Comparison of ENCODE assay signal across 16 mouse cellular contexts in genomic region chr16:24149441-24149840, GRCm38 (mm10).
DNase-seq lines count a peak whose midpoint lies in the region; TF ChIP-seq lines count a peak whose summit lies in the region.
"Had no signal": no experiment of that assay in that cellular context is flagged by ENCODE, and none has a peak within 500 bp of the region (broad histone marks: within the 10 kb centered on the region; RNA-seq: fewer than 3 reads in every experiment).

No protein-coding gene starts in this region.

- WGBS in cerebellum, adult 2 months, result 9% methylated on average over 4 of the region's 4 CpGs
- WGBS in embryonic facial prominence, embryonic 10.5 days, result 88% methylated on average over 4 of the region's 4 CpGs

- DNase-seq in urinary bladder, postnatal 14 days (ENCODE audit: low spot score), result peak; percentile 11
- DNase-seq in urinary bladder, postnatal 36 days (ENCODE audit: low spot score in 2 of 2), result no peak
- DNase-seq in cerebellum, adult 2 months, result peak; percentile 77 to 89
- DNase-seq in cerebellum, postnatal 36 days, result peak; percentile 54 to 83
- DNase-seq in embryonic facial prominence, embryonic 10.5 days (ENCODE audit: low spot score), result no peak
- no peak for DNase-seq in layer of hippocampus, postnatal 10 days (ENCODE audit: low spot score in 2 of 2)
- DNase-seq in Muller cell, postnatal 12 days (ENCODE audit: inconsistent ontology term), result no peak
- DNase-seq: kidney, adult 11 months; spleen, adult 18-20 months; thymus, postnatal 25 days had no signal

- H3K27me3 ChIP-seq in cerebellum, adult 2 months (ENCODE audit: control insufficient read depth, insufficient read depth, low read length), result no peaks in the 10 kb centered on the region
- H3K27me3 ChIP-seq in embryonic facial prominence, embryonic 10.5 days (replicated peaks; ENCODE audit: low read depth, poor library complexity, severe bottlenecking), result no peaks in the 10 kb centered on the region
- H3K27me3 ChIP-seq: forebrain, embryonic 13.5 days; limb, embryonic 15.5 days; liver, embryonic 15.5 days; midbrain, embryonic 12.5 days had no signal

- peak overlapping the region; percentile 70 for H3K27ac ChIP-seq in cerebellum, adult 2 months (ENCODE audit: insufficient read depth, low read length)
- H3K27ac ChIP-seq in embryonic facial prominence, embryonic 10.5 days (replicated peaks), result no peak overlapping the region
- H3K27ac ChIP-seq: forebrain, embryonic 13.5 days; hindbrain, embryonic 10.5 days; kidney, postnatal 0 days; limb, embryonic 15.5 days; liver, embryonic 15.5 days; midbrain, embryonic 12.5 days had no signal

- H3K4me3 ChIP-seq in cerebellum, adult 2 months (replicated peaks; ENCODE audit: insufficient read depth, low read depth, low read length), result no peak overlapping the region
- no peak overlapping the region for H3K4me3 ChIP-seq in embryonic facial prominence, embryonic 10.5 days
- H3K4me3 ChIP-seq: forebrain, embryonic 13.5 days; hindbrain, embryonic 10.5 days; limb, embryonic 15.5 days; liver, embryonic 15.5 days; midbrain, embryonic 12.5 days had no signal

- peaks cover 12% of the 10 kb centered on the region; the same call in 1 of the 2 replicates for H3K4me1 ChIP-seq in cerebellum, adult 2 months (ENCODE audit: control insufficient read depth, insufficient read depth, low read length)
- peaks cover 12% of the 10 kb centered on the region for H3K4me1 ChIP-seq in embryonic facial prominence, embryonic 10.5 days
- H3K4me1 ChIP-seq: forebrain, embryonic 13.5 days; hindbrain, embryonic 10.5 days; midbrain, embryonic 12.5 days had no signal

- TF ChIP-seq CTCF in cerebellum, adult 2 months (IDR thresholded peaks at IDR 0.05; ENCODE audit: borderline replicate concordance, insufficient read depth, low read depth, low read length), result no peak

- no peaks in the 10 kb centered on the region for H3K9me3 ChIP-seq in embryonic facial prominence, embryonic 10.5 days
- H3K9me3 ChIP-seq: forebrain, embryonic 13.5 days; hindbrain, embryonic 10.5 days; limb, embryonic 15.5 days; liver, embryonic 15.5 days; midbrain, embryonic 12.5 days had no signal

- 0 out of 2 replicates have a peak, but pooled peaks have one; percentile 17 for TF ChIP-seq POLR2A in cerebellum, adult 2 months (IDR thresholded peaks at IDR 0.05; ENCODE audit: borderline replicate concordance, insufficient read depth, low read length)

- no peaks in the 10 kb centered on the region for H3K36me3 ChIP-seq in embryonic facial prominence, embryonic 10.5 days (replicated peaks)
- H3K36me3 ChIP-seq: hindbrain, embryonic 10.5 days; limb, embryonic 15.5 days; liver, embryonic 15.5 days; midbrain, embryonic 12.5 days had no signal

Comparison
In these comparisons a context has a peak if more than half of its experiments do, and no peak if none do; other contexts are left out.
1. DNase-seq: peak in urinary bladder, postnatal 14 days (single experiment), cerebellum, adult 2 months (2 of 2) and cerebellum, postnatal 36 days (2 of 2); none in urinary bladder, postnatal 36 days (0 of 2), embryonic facial prominence, embryonic 10.5 days (single experiment), layer of hippocampus, postnatal 10 days (0 of 2) and Muller cell, postnatal 12 days (single experiment).